Mouse (Mus musculus) limb, embryonic 11.5 days (tissue): Measurements from ENCODE around the gene Cyp26b1. TPM values are rescaled to one million over a fixed set of nuclear protein-coding genes. Genes with fewer than 3 reads are reported as not detected.

ENCODE experiments used
- ATAC-seq: fragments of 200-750 bp; cut with Nextera tagmentation; 2 replicates; pipeline ENCODE4 v1.8.0; 2017; ENCODE audit warnings: low read depth; ENCODE audit not compliant: insufficient number of reproducible peaks, low FRiP score, low TSS enrichment
- DNase-seq: peaks from one replicate; pipeline ENCODE4 v3.0.0-alpha.2; 2015; ENCODE audit warnings: low spot score
- H3K27ac ChIP-seq: fragments of 300-500 bp; sonication (generic); replicated peaks from 2 replicates; pipeline ENCODE4 v1.5.1; 2014; ENCODE audit warnings: low read depth, mild to moderate bottlenecking, low read length
- H3K27me3 ChIP-seq: fragments of 300-500 bp; sonication (generic); 2 replicates; pipeline ENCODE4 v1.6.1; 2014; ENCODE audit warnings: mild to moderate bottlenecking, low read length, mixed read lengths; ENCODE audit not compliant: control insufficient read depth, insufficient read depth
- H3K36me3 ChIP-seq: fragments of 300-500 bp; sonication (generic); 2 replicates; pipeline ENCODE4 v1.6.1; 2014; ENCODE audit warnings: mild to moderate bottlenecking, low read length, moderate library complexity, mixed read lengths; ENCODE audit not compliant: control insufficient read depth, insufficient read depth
- H3K4me1 ChIP-seq: fragments of 300-500 bp; sonication (generic); 2 replicates; pipeline ENCODE4 v1.6.1; 2014; ENCODE audit warnings: low read length, mixed read lengths; ENCODE audit not compliant: control insufficient read depth, insufficient read depth
- H3K4me2 ChIP-seq: fragments of 300-500 bp; sonication (generic); 2 replicates; pipeline ENCODE4 v1.6.1; 2014; ENCODE audit warnings: low read depth, mild to moderate bottlenecking, moderate library complexity; ENCODE audit not compliant: severe bottlenecking
- H3K4me3 ChIP-seq: fragments of 300-500 bp; sonication (generic); 2 replicates; pipeline ENCODE4 v1.5.1; 2014; ENCODE audit warnings: low read depth, low read length
- H3K9ac ChIP-seq: fragments of 300-500 bp; sonication (generic); 2 replicates; pipeline ENCODE4 v1.6.1; 2014; ENCODE audit warnings: mild to moderate bottlenecking, low read length
- H3K9me3 ChIP-seq: fragments of 300-500 bp; sonication (generic); 2 replicates; pipeline ENCODE4 v1.6.1; 2016; ENCODE audit warnings: low read length; ENCODE audit not compliant: control insufficient read depth
- WGBS: fragments of 180-500 bp; shearing (Covaris S2); extraction: QIAGEN DNeasy Blood & Tissue Kit; methylation state at CpG from one replicate; pipeline ENCODE4 v1.1.7; 2014; 5-methylcytosine and 5-hydroxymethylcytosine counted together
- polyA plus RNA-seq: library from polyadenylated mRNA; unstranded; fragments of >200 nt; fragmentation: Nextera tagmentation; extraction: Ambion mirVana; gene quantifications from 2 replicates; pipeline ENCODE4 v1.2.1, GENCODE M21; 2014

Cyp26b1 gene
- polyA plus RNA-seq, 1 experiment from 2014 or later = 37.6 TPM

GRCm38 (mm10) chr6:84584783-84585685, 8.7 kb downstream of the Cyp26b1 start:
- peaks cover 2% of the 10 kb centered on the region; the same call in 1 of the 2 replicates for H3K27me3 ChIP-seq

GRCm38 (mm10) chr6:84583841-84584782, 9.6 kb downstream of the Cyp26b1 start:
- H3K4me2 ChIP-seq = peak overlapping the region; percentile 86
- peak overlapping the region; percentile 96 for H3K9ac ChIP-seq
- peak overlapping the region; percentile 82 for H3K4me3 ChIP-seq
- H3K27me3 ChIP-seq = peaks cover 2% of the 10 kb centered on the region; the same call in 1 of the 2 replicates
- under 1% methylated on average over 48 of the region's 48 CpGs for WGBS
- peaks cover 33% of the 10 kb centered on the region for H3K4me1 ChIP-seq
- H3K9me3 ChIP-seq = no peaks in the 10 kb centered on the region
- DNase-seq (peak; percentile 71), ATAC-seq (peak; percentile 8; the same call in 1 of the 2 replicates)
- H3K36me3 ChIP-seq = peaks cover 5% of the 10 kb centered on the region
- peak overlapping the region; percentile 97 for H3K27ac ChIP-seq

More at GRCm38 (mm10) chr6:84584783-84585685, 8.7 kb downstream of the Cyp26b1 start:
- ATAC-seq (no peak), DNase-seq (peak; percentile 77)
- no peaks in the 10 kb centered on the region for H3K9me3 ChIP-seq
- WGBS = under 1% methylated on average over 66 of the region's 66 CpGs
- peak overlapping the region; percentile 96 for H3K9ac ChIP-seq
- H3K36me3 ChIP-seq = peaks cover 5% of the 10 kb centered on the region
- H3K4me2 ChIP-seq = peak overlapping the region; percentile 86
- peak overlapping the region; percentile 97 for H3K27ac ChIP-seq
- H3K4me1 ChIP-seq = peaks cover 38% of the 10 kb centered on the region
- peak overlapping the region; percentile 82 for H3K4me3 ChIP-seq

GRCm38 (mm10) chr6:84583371-84583770, 10.3 kb downstream of the Cyp26b1 start:
- no peaks in the 10 kb centered on the region for H3K9me3 ChIP-seq
- DNase-seq (peak; percentile 86), ATAC-seq (peak; percentile 32; the same call in 1 of the 2 replicates)
- H3K9ac ChIP-seq = peak overlapping the region; percentile 96
- H3K27me3 ChIP-seq = peaks cover 2% of the 10 kb centered on the region; the same call in 1 of the 2 replicates
- peak overlapping the region; percentile 97 for H3K27ac ChIP-seq
- H3K36me3 ChIP-seq = peaks cover 5% of the 10 kb centered on the region
- H3K4me3 ChIP-seq = peak overlapping the region; percentile 82
- WGBS = under 1% methylated on average over 26 of the region's 26 CpGs
- H3K4me1 ChIP-seq = peaks cover 35% of the 10 kb centered on the region
- peak overlapping the region; percentile 86 for H3K4me2 ChIP-seq

GRCm38 (mm10) chr6:84582826-84583225, 10.9 kb downstream of the Cyp26b1 start:
- Histone ChIP-seq H3K36me3 (peaks cover 5% of the 10 kb centered on the region), H3K27me3 (peaks cover 2% of the 10 kb centered on the region; the same call in 1 of the 2 replicates), H3K9me3 (no peaks in the 10 kb centered on the region), H3K9ac (peak overlapping the region; percentile 96), H3K4me2 (peak overlapping the region; percentile 86), H3K27ac (peak overlapping the region; percentile 97), H3K4me3 (peak overlapping the region; percentile 82), H3K4me1 (peaks cover 38% of the 10 kb centered on the region)
- peak; percentile 26 for DNase-seq
- ATAC-seq = no peak
- 21% methylated on average over 5 of the region's 5 CpGs for WGBS

- no peaks in the 10 kb centered on the region for H3K9me3 ChIP-seq
- peaks cover 38% of the 10 kb centered on the region for H3K4me1 ChIP-seq
- 71% methylated on average over 9 of the region's 9 CpGs for WGBS
- no peak overlapping the region for H3K4me2 ChIP-seq
- ATAC-seq (no peak), DNase-seq (no peak)
- no peak overlapping the region for H3K27ac ChIP-seq
- no peak overlapping the region for H3K4me3 ChIP-seq
- peaks cover 2% of the 10 kb centered on the region; the same call in 1 of the 2 replicates for H3K27me3 ChIP-seq
- peaks cover 5% of the 10 kb centered on the region for H3K36me3 ChIP-seq
- 0 out of 2 replicates have a peak overlapping the region, but pooled peaks have one; percentile 28 for H3K9ac ChIP-seq
Measured at GRCm38 (mm10) chr6:84581833-84582445, 11.8 kb downstream of the Cyp26b1 start.

- DNase-seq (no peak), ATAC-seq (no peak)
- Histone ChIP-seq H3K27ac (no peak overlapping the region), H3K4me1 (peaks cover 38% of the 10 kb centered on the region), H3K36me3 (peaks cover 5% of the 10 kb centered on the region), H3K4me2 (no peak overlapping the region), H3K27me3 (peaks cover 2% of the 10 kb centered on the region; the same call in 1 of the 2 replicates), H3K9me3 (no peaks in the 10 kb centered on the region), H3K4me3 (no peak overlapping the region), H3K9ac (no peak overlapping the region)
- 56% methylated on average over 6 of the region's 6 CpGs for WGBS
Measured at GRCm38 (mm10) chr6:84580979-84581832, 12.5 kb downstream of the Cyp26b1 start.

- Histone ChIP-seq H3K4me1 (peaks cover 38% of the 10 kb centered on the region), H3K27me3 (no peaks in the 10 kb centered on the region), H3K9me3 (no peaks in the 10 kb centered on the region), H3K4me3 (no peak overlapping the region), H3K9ac (no peak overlapping the region), H3K4me2 (no peak overlapping the region), H3K36me3 (peaks cover 5% of the 10 kb centered on the region), H3K27ac (no peak overlapping the region)
- WGBS = 61% methylated on average over 8 of the region's 8 CpGs
- no peak for DNase-seq
- ATAC-seq = no peak
Measured at GRCm38 (mm10) chr6:84579508-84579907, 14.2 kb downstream of the Cyp26b1 start.
